Mouse (Mus musculus): ENCODE data around the gene Lyg2. TPM values are rescaled to one million over a fixed set of nuclear protein-coding genes. Genes with fewer than 3 reads are reported as not detected.

The Lyg2 gene
- not detected for total RNA-seq (2021)

DNA sequence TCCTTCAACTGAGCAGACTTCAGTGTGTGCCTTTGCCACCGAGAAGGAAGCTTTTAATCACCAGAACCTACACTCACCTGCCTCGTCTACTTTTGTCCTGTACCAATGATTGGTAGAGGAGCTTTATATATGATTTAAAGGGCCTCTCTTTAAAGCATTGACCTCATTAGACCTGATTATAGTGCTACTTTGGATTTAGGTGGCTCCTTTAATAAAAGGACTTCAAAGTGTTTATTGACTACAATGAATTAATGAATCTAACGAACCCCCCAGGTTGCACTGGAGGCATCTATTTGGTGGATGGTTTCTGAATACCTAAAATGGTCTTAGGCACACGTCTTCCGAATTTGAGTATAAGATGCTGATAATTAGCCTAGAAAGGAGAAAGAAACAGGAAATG is at the start of gene Lyg2:
Gene Lyg2, minus strand, starts transcription at position 101 of the 400 bp plus-strand sequence.
- DNase-seq (ENCODE audit: low spot score) = no peak
- intact Hi-C loops (cut with DNase I) = no loop called here

DNA sequence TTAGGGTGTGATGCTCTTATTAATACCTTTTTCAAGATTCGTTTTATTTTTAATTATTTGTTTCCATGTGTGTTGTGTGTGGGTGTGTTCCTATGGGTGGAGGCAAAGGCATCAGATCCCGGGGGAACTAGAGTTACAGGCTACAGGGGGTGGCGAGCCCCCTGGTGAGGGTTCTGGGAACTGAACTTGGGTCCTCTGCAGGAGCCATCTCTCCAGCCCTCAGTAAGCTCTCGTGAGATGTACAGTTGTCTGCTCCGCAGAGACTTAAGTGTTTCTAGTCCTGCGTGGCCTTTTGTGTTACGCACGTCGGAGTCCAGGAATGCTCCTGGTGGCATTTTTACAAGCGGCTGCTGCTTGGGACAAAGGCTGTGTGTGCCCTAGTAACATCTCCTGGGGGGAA is 49.3 kb upstream of the Lyg2 start:
- no peak for DNase-seq (ENCODE audit: low spot score)
- intact Hi-C loops (cut with DNase I) = no loop called here

DNA sequence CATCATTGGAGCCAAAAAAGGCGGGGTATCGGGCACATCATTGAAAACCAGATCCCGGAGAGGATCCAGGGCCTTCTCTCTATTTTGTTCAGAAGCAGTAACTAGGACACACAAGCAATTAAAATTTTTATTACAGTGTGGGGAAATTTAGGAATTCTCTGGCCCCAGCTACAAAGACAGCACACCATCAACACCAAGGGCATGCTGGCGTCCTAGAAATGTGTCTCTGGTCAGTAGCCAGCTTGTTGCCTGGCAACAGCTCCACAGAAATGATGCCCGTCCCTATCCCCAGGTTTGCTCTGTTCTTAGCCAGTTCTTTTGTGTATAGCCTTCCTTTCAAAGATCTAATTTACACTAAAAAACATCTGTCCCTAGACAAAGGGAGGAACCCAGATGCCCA is 43.2 kb upstream of the Lyg2 start:
- DNase-seq (ENCODE audit: low spot score) = no peak
- intact Hi-C loops (cut with DNase I) = no loop called here

DNA sequence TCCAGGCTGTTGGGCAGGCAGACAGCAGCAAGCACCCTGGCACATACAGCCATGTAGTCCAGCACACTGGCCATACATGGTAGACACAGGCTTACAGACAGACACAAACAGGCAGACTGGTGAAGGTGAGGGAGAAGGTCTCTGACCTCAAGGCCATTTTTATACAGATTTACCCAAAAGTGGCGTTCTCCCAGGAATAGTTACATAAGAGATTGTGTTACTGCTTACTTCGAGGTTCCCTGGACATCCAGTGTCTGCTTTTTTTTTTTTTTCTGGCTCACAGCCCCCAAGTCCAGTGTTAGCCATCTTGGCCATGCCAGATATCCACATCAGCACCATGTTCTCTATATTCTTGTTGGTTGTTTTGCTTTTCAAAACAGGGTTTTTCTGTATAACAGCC is 42.2 kb upstream of the Lyg2 start:
- no peak for DNase-seq (ENCODE audit: low spot score)
- intact Hi-C loops (cut with DNase I) = no loop called here

DNA sequence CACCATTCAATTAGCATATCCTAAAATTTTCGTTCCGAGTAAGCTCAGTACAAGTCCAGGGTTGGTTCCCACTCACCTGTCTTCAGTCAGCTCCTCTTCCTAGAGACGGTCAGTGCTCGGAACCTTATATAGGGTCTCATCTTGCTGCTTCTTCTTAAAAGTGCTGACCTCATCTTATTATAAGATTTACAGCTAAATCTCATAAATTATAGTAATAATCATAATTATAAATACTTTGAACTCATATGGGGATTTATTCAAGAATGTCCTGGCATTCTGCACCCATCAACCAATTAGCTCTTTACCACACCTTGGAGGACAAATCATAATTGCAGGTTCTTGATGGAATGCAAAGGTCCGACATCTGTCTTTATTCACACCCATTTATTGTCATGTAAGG is 41.4 kb upstream of the Lyg2 start, which contains the start of gene Lyg1:
Gene Lyg1, minus strand, starts transcription at position 101 of the 400 bp plus-strand sequence.
- DNase-seq (ENCODE audit: low spot score) = no peak
- intact Hi-C loops (cut with DNase I) = no loop called here

DNA sequence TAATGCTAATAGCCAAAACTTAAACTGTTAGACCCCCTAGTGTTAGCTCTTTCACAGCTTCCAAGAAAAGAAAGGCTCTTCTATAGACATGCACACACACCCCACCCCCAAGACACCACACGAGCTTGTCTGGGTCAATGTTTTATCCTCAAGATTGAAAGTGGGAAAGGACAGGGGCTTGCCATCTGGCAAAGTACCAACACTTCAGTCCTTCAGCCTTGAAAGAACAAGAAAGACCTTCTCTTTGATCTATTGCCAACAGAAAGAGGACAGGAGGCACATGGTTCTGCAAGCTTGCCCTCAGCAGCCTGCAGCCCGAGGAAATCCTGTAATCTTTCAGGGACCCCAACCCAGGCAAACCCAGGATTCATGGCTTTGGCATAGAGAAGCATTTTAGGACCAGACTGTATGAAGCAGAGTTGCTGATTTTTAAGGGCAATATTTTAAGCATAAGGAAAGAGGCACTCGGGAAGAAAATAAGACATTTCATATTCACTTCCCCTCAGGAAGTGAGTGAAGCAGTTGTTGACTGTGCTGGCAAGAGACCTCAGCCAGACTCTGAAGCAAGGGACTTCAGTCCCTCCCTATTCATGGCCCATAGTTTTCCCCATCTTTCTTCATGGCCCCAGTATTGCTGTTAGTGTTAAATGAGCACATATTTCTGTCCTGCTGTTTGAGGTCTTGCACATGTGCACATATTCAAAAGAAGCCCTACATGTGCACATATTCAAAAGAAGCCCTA is 40.6 kb upstream of the Lyg2 start:
- DNase-seq (ENCODE audit: low spot score) = no peak
- intact Hi-C loops (cut with DNase I) = no loop called here

DNA sequence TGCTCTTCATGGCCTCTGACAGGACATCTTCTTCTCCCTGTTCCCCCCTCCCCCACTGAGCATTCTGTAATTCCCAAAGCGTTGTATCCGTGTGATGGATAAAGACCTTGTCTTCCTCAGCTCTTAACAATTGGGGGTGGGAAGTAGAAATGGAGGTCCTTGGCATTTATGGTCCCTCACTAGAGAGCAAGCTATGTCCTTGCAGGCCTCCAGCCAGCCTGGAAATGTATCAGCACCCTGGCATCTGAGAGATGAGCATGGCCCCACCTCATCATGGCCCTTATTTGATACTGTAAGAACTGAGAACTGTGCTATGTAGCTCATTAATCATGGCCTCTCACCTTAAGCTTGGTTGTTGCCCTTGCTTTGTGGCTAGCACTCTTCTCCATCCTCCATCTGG is 39.0 kb upstream of the Lyg2 start:
- no peak for DNase-seq (ENCODE audit: low spot score)
- intact Hi-C loops (cut with DNase I) = no loop called here

DNA sequence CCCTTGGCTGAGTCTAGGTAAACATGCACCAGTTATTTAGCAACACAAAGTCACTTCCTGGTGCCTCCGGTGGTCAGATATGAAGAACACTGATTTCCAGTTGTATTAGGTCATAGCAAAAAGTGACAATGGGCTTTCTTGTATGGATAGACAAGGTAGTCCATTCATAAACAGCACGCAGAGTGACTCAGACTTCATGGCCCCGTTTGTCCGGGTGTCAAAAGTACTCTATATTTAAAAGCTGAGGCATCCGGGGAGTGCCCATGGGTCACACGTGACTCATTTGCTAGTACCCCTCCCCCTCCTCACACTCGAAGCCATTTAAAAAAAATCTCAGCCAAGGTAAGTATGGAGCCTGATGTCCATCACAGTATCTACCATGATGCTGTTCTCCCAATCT is 38.5 kb upstream of the Lyg2 start:
- intact Hi-C loops (cut with DNase I) = no loop called here
- DNase-seq (ENCODE audit: low spot score) = no peak

DNA sequence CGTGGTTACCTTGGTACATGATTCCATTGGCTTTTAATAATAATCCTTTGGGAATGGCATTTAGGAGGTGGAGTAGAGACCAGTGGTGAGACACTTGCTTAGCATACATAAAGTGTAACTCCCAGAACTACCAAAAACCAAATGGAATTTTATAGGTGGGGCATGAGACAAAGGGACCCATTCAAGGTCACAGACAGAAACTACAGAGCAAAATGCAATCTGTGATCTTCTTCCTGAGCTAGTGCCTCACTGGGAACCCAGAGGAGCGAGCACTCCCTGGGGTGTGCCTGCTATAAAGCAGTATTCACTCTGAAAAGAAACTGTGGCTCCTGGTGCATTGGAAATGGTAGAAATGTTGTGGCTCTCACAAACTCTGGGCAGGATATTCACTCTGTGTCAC is 32.6 kb upstream of the Lyg2 start:
- no peak for DNase-seq (ENCODE audit: low spot score)
- intact Hi-C loops (cut with DNase I) = no loop called here

DNA sequence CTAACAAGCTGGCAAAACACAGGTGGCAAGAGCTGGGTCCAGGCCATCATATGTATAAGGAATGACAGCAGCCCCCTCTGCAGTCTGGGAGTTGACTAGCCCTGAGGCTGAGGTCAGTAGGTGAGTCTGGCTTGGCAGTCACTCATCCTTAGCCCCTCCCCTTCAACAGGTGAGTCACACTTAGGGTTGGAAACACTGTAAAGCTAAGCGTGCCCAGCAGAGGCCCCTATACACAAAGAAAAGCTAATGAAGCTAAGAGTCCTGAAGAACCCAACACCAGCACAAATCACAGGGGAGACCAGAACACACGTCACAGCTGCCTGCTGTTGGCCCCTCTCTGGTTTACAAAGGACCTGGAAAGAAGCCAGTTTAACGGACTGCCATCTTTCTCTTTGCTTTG is 15.5 kb upstream of the Lyg2 start:
- DNase-seq (ENCODE audit: low spot score) = no peak
- intact Hi-C loops (cut with DNase I) = no loop called here

DNA sequence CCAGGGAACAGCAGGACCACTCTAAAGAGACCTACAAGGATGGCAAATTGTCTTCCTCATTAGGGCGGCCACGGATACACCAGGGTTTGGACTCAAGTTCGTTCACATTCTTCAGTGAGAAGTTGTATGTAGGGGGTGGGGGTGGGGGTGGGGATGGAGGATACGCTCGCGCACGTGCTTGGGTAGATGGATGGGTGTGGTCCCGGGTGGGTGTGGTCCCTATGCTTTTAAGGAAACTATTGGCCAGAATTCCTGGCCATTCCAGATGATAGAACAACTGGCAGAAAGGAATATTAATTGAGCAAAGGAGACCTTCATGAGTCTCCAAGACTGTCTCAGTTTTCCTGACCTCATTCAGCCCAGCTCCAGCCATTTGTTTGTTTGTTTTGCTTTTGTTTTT is 9.7 kb upstream of the Lyg2 start:
- intact Hi-C loops (cut with DNase I) = no loop called here
- no peak for DNase-seq (ENCODE audit: low spot score)

DNA sequence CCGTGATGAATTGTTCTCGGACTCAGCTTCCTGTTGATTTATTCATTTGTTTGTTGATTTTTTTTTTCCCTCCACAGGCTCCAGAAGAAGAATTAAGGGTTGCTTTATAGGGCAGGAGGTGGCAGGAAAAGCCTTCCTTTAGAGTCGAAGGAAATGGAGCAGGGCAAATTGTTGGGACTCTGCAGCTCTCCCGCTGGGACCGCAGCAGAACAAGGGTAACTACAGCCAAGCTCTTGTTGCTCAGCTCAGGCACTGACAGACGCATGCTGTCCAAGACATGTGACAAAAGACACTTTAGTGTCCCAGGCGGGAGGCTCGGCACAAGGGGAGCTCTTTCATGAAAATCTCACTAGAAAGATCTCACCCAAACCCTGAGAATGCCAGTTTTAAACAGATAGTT is 6.2 kb upstream of the Lyg2 start:
- intact Hi-C loops (cut with DNase I) = no loop called here
- DNase-seq (ENCODE audit: low spot score) = no peak

DNA sequence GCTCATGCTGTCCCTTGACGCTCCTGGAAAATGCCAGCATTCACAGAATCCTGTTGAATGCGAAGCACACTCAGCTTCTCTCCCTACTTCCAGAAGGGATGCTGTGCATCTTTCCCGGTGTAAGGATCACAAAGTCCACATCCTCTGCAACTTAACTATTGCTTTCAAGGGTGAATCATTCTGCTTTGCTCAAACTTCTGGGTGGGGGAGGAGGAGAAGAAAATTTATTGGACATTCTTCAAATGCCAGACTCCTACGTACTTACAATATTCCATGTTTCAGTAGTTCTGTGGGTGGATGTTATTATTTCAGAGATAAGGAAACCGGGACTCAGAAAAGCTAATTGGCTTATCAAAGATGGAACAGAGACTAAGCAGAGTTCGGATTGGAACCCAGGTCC is 1.8 kb upstream of the Lyg2 start:
- DNase-seq (ENCODE audit: low spot score) = no peak
- intact Hi-C loops (cut with DNase I) = no loop called here

DNA sequence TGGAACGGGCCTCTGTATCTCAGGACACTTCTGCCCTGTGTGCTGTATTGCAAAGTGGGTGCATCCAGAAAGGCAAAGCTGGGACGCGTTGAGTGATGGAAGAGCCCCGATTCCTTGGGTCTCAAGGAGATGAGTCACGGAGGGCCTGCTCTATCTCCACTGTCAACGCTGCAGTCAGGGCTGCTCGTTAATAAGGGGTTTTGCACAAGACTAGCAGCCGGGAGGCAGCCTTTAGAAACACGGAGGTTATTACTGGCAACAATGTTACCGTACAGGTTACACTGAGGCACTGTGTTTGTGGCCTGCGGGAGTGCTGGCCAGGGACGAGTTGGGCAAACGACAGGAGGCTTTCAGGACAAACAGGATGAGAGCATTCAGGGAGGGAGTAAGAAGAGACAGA is 1.4 kb upstream of the Lyg2 start:
- intact Hi-C loops (cut with DNase I) = no loop called here
- no peak for DNase-seq (ENCODE audit: low spot score)

DNA sequence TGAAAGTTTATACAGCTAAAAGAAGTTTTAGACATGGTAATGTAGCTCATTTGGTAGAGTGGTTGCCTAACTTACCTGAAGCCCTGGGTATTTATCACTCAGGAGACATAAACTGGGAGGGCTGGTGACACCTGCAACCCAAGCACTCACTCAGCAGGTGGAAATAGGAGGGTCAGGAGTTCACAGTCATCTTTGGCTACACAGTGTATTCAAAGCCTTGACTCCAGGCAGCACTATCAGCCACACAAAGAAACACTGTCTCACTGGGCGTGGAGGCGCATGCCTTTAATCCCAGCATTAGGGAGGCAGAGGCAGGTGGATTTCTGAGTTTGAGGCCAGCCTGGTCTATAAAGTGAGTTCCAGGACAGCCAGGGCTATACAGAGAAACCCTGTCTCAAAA is 3.5 kb downstream of the Lyg2 start:
- DNase-seq (ENCODE audit: low spot score) = no peak

DNA sequence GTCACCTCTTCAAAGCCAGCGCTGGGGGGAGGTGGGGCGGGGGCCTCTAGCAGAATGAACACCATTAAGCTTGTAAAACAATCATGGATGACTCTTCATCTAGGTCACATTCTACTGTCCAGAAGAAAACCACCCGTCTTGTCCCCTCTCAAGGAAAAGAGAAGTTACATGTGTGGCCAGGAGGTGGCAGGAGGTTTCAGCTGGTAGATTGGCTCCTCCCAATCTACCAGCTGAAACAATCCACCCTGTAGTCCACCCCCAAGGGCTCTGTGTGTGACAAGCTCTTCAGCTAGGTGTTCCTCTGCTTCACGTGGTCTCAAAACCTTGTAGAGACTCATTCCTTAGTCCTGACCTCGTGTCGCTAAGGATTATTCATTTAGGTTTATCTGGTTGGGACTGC is 13.1 kb downstream of the Lyg2 start:
- intact Hi-C loops (cut with DNase I) = loop anchor here (5.0 kb wide), 1 partner anchor 84 kb away; no protein-coding TSS in a partner anchor
- no peak for DNase-seq (ENCODE audit: low spot score)

More for the DNA sequence above, 3.5 kb downstream of the Lyg2 start:
- intact Hi-C loops (cut with DNase I) = no loop called here

DNA sequence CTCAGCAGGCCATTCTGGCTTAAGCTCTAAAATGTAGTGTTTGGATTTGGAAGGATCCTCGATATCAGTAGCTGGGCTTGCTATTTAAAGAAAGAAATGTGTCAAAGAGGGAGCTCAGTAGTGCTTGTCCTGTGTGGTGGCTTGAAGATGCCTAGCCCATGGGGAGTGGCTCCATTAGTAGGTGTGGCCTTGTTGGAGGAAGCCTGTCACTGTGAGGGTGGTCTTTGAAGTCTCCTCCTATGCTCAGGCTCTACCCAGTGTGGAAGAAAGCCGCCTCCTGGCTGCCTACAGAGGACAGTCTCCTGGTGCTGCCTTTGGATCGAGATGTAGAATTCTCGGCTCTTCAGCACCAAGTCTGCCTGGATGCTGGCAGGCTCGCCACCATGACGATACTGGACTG is 16.0 kb downstream of the Lyg2 start:
- intact Hi-C loops (cut with DNase I) = loop anchor here (5.0 kb wide), 1 partner anchor 87 kb away; no protein-coding TSS in a partner anchor
- no peak for DNase-seq (ENCODE audit: low spot score)

DNA sequence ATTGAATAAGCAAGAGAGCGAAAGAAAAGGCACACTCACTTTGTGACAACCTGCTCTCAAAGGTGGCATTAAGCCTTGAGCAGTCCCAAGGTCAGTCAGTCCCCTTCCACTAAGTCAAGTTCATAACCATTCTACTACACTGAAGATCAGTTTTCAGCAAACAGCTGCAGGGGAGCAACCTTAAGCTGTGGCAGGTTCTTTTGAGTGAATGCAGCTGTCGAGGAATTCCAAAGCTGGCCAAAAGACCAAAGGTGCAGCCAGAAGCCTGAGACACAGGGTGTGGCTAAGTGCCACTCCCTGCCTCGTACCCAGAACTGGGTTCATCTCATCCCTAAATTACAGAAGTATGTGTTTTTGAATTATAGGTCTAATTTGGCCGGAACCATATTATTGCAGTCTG is 16.5 kb downstream of the Lyg2 start:
- no peak for DNase-seq (ENCODE audit: low spot score)
- intact Hi-C loops (cut with DNase I) = loop anchor here (5.0 kb wide), 1 partner anchor 87 kb away; no protein-coding TSS in a partner anchor

DNA sequence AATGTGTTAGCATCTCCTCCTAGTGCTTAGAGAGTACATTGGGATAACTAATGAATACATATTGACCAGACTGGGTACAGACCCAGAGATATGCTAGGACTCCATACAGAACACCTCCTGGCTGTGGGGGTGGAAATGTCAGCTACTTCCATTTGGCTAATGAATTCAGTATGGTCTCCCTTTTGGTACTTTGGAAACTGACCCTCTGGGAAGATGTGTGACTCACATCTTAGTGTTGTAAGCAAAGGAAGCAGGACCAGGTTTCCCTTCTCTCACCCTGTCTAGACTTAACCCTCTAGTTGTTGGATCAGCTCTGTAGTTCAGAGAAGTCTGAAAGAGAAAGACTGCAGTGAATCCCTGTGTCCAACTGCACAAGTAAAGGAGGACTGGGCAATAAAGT is 21.7 kb downstream of the Lyg2 start:
- no peak for DNase-seq (ENCODE audit: low spot score)
- intact Hi-C loops (cut with DNase I) = loop anchor here (5.0 kb wide), 2 partner anchors 103 to 238 kb away; partner anchors contain the start of genes Eif5b and Txndc9

DNA sequence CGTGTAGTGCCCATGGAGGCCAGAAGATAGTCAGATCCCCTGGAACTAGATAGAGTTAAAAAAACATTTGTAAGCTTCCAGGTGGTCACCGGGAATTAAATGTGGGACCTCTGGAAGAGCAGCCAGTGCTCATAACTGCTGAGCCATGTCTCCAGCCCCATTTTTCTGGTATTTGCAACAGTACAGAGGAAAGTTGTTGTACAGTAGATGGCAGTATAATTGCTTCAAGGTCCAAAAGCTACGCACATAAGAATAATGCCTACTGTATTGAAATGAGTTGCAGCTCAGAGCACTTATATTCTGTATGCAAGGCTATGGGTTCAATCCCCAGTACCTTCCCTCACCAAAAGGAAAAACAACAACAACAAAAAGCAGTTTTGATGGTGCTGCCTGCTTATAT is 24.9 kb downstream of the Lyg2 start:
- DNase-seq (ENCODE audit: low spot score) = no peak
- intact Hi-C loops (cut with DNase I) = loop anchor here (2.0 to 5.0 kb wide), 3 partner anchors 27 to 241 kb away; partner anchors contain the start of genes Eif5b and Txndc9

DNA sequence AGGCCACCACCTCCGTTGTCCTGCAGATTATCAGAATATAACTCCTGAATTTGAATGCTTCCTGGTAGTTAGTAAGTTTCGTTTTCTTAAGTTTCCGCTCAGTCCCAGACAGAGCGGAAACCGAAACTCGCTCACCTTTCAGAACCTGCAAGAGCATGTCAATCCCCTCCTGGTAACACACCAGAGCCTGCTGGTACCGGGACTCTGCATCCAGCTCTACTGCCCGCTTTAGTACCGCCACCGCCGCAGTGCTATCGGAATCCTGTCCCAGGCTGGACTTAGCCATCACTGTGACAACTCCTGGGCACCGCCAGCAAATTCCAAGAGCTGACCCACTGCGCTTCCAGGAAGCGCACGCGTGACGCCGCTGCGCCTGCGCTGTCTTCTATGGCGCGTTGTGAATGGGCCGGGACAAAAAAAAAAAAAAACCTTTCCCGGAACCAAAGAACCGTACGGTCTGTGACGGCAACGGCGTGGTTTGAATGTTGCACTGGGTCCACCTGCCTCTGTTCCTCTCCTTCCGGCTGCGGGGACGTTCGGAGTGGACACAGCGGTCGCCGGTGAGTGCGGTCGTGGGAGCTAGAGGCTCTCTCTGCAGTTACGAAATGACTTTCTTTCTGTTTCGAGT is 26.2 kb downstream of the Lyg2 start, which contains the start of the genes Mitd1 and Mrpl30:
Gene Mitd1, minus strand, starts transcription at position 387 of the 628 bp plus-strand sequence.
Gene Mrpl30, plus strand, starts transcription at position 453 of the 628 bp plus-strand sequence.
- intact Hi-C loops (cut with DNase I) = loop anchor here (2.0 to 5.0 kb wide), 3 partner anchors 25 to 242 kb away; partner anchors contain the start of genes Eif5b and Txndc9

More for the DNA sequence above, 26.2 kb downstream of the Lyg2 start, which contains the start of the genes Mitd1 and Mrpl30:
- peak; percentile 76 for DNase-seq (ENCODE audit: low spot score)

Data from heart, postnatal 25 days (tissue).